Mouse (Mus musculus) liver, embryonic 14.5 days (tissue): ENCODE data around the gene Fam163b.

Source experiments
- CTCF ChIP-seq: IDR thresholded peaks from 2 replicates; pipeline ENCODE4 v1.5.1; 2016; ENCODE audit warnings: antibody characterized with exemption, low read depth, control low read depth
- EP300 ChIP-seq: IDR thresholded peaks from 2 replicates; pipeline ENCODE4 v1.6.1; 2016; ENCODE audit warnings: antibody characterized with exemption, low read depth

DNA sequence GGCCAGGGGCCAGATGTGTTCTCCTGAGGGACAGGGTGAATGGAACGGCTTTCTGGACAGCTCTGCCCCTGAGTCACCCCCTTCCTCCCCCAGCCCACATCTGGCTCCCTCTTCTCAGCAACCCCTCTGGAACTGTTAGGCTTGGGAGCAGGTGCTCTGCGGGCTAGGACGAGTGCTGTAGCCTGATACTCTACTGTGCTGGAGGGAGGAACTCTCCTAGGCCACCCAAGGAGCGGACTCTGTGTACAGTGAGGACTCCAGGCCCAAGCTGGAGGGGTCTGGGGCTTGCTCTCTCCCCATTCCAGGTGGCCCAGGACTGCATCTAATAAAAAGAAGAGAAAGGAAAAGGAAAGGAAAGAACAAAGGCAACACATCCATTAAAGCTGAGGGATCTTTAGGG, 47.7 kb upstream of the Fam163b start:
- TF ChIP-seq EP300 (no peak), CTCF (no peak)
